Mouse (Mus musculus) neural tube, embryonic 15.5 days (tissue): ENCODE results near the gene Uap1l1. TPM values are rescaled to one million over a fixed set of nuclear protein-coding genes. Genes with fewer than 3 reads are reported as not detected.
"Not testable (repeated sequence)": the region's sequence is repeated elsewhere in the genome, so short reads cannot be mapped to it uniquely, and the experiment has no call there.

Experiments
- ATAC-seq: fragments of 200-750 bp; cut with Nextera tagmentation; 2 replicates; pipeline ENCODE4 v1.8.0; 2017; ENCODE audit warnings: mild to moderate bottlenecking, moderate TSS enrichment, moderate library complexity; ENCODE audit not compliant: low FRiP score
- H3K27ac ChIP-seq: fragments of 300-500 bp; sonication (generic); replicated peaks from 2 replicates; pipeline ENCODE4 v1.5.1; 2015; ENCODE audit warnings: mild to moderate bottlenecking, inconsistent platforms
- H3K27me3 ChIP-seq: fragments of 300-500 bp; sonication (generic); replicated peaks from 2 replicates; pipeline ENCODE4 v1.6.1; 2015; ENCODE audit warnings: inconsistent platforms
- H3K36me3 ChIP-seq: fragments of 300-500 bp; sonication (generic); 2 replicates; pipeline ENCODE4 v1.6.1; 2015; ENCODE audit warnings: inconsistent platforms
- H3K4me1 ChIP-seq: fragments of 300-500 bp; sonication (generic); 2 replicates; pipeline ENCODE4 v1.6.1; 2015; ENCODE audit warnings: inconsistent platforms
- H3K4me2 ChIP-seq: fragments of 300-500 bp; sonication (generic); 2 replicates; pipeline ENCODE4 v1.6.1; 2015; ENCODE audit warnings: inconsistent platforms, mild to moderate bottlenecking, moderate library complexity
- H3K4me3 ChIP-seq: fragments of 300-500 bp; sonication (generic); replicated peaks from 2 replicates; pipeline ENCODE4 v1.5.1; 2015; ENCODE audit warnings: mild to moderate bottlenecking, inconsistent platforms
- H3K9ac ChIP-seq: fragments of 300-500 bp; sonication (generic); replicated peaks from 2 replicates; pipeline ENCODE4 v1.6.1; 2015; ENCODE audit warnings: mild to moderate bottlenecking, inconsistent platforms
- H3K9me3 ChIP-seq: fragments of 300-500 bp; sonication (generic); replicated peaks from 2 replicates; pipeline ENCODE4 v1.6.1; 2016; ENCODE audit warnings: inconsistent platforms
- WGBS: fragments of 180-500 bp; shearing (Covaris S2); methylation state at CpG from one replicate; pipeline ENCODE4 v1.1.7; 2015; ENCODE audit warnings: mixed read lengths; 5-methylcytosine and 5-hydroxymethylcytosine counted together
- polyA plus RNA-seq: library from polyadenylated mRNA; unstranded; fragments of >200 nt; fragmentation: Nextera tagmentation; extraction: Ambion mirVana; gene quantifications from 2 replicates; pipeline ENCODE4 v1.2.1, GENCODE M21; 2015

Uap1l1 gene
- 8.5 and 14.0 TPM in 2 replicates for polyA plus RNA-seq

- Histone ChIP-seq H3K36me3 (no peaks in the 10 kb centered on the region), H3K27me3 (peaks cover 35% of the 10 kb centered on the region), H3K9me3 (no peaks in the 10 kb centered on the region), H3K27ac (peak within 1 kb of the TSS; percentile 46; the same call in 1 of the 2 replicates), H3K4me1 (peaks cover 14% of the 10 kb centered on the region), H3K4me3 (peak within 1 kb of the TSS; percentile 57), H3K4me2 (peak within 1 kb of the TSS; percentile 99), H3K9ac (peak within 1 kb of the TSS; percentile 64)
- ATAC-seq = peak; percentile 79
- 0% methylated on average over 53 of the region's 54 CpGs for whole genome bisulfite sequencing
These were observed at the start of gene Uap1l1 for GRCm38 (mm10) chr2:25365091-25365761. Uap1l1 (minus strand) TSS chr2:25365682.

GRCm38 (mm10) chr2:25413436-25413835 is 48.0 kb upstream of the Uap1l1 start:
- not testable (repeated sequence) for H3K9me3 ChIP-seq, ATAC-seq, H3K4me2 ChIP-seq, H3K4me1 ChIP-seq, H3K27me3 ChIP-seq, H3K9ac ChIP-seq, H3K4me3 ChIP-seq, H3K27ac ChIP-seq
- H3K36me3 ChIP-seq = peaks cover 25% of the 10 kb centered on the region

GRCm38 (mm10) chr2:25408908-25409307 is 43.4 kb upstream of the Uap1l1 start:
- Histone ChIP-seq H3K9me3 (no peaks in the 10 kb centered on the region), H3K36me3 (peaks cover 33% of the 10 kb centered on the region), H3K9ac (no peak overlapping the region), H3K27me3 (no peaks in the 10 kb centered on the region), H3K27ac (no peak overlapping the region), H3K4me1 (peaks cover 21% of the 10 kb centered on the region), H3K4me2 (no peak overlapping the region), H3K4me3 (no peak overlapping the region)
- no peak for ATAC-seq
- WGBS = 87% methylated on average over 10 of the region's 10 CpGs

- Histone ChIP-seq H3K27ac (0 out of 2 replicates have a peak overlapping the region, but pooled peaks have one; percentile 87), H3K9ac (peak overlapping the region; percentile 99), H3K9me3 (no peaks in the 10 kb centered on the region), H3K4me1 (peaks cover 42% of the 10 kb centered on the region), H3K4me2 (peak overlapping the region; percentile 74), H3K4me3 (peak overlapping the region; percentile 74), H3K27me3 (peaks cover 11% of the 10 kb centered on the region), H3K36me3 (peaks cover 16% of the 10 kb centered on the region)
- ATAC-seq = no peak
- WGBS = 84% methylated on average over 4 of the region's 4 CpGs
These were observed 38.5 kb upstream of the Uap1l1 start for GRCm38 (mm10) chr2:25403994-25404393.

- Histone ChIP-seq H3K4me2 (peak overlapping the region; percentile 74), H3K36me3 (peaks cover 8% of the 10 kb centered on the region), H3K27ac (peak overlapping the region; percentile 87), H3K4me3 (peak overlapping the region; percentile 74), H3K4me1 (peaks cover 42% of the 10 kb centered on the region), H3K27me3 (peaks cover 20% of the 10 kb centered on the region), H3K9me3 (no peaks in the 10 kb centered on the region), H3K9ac (peak overlapping the region; percentile 99)
- under 1% methylated on average over 52 of the region's 54 CpGs for WGBS
- peak; percentile 89 for ATAC-seq
These were observed 37.6 kb upstream of the Uap1l1 start for GRCm38 (mm10) chr2:25402972-25403601.

- WGBS = under 1% methylated on average over 13 of the region's 13 CpGs
- Histone ChIP-seq H3K27me3 (peaks cover 27% of the 10 kb centered on the region), H3K4me3 (peak overlapping the region; percentile 74), H3K9me3 (no peaks in the 10 kb centered on the region), H3K9ac (peak overlapping the region; percentile 99), H3K4me1 (peaks cover 42% of the 10 kb centered on the region), H3K36me3 (peaks cover 2% of the 10 kb centered on the region), H3K4me2 (peak overlapping the region; percentile 74), H3K27ac (peak overlapping the region; percentile 87)
- peak; percentile 62 for ATAC-seq
These were observed 37.0 kb upstream of the Uap1l1 start for GRCm38 (mm10) chr2:25402377-25402971.

- peaks cover 44% of the 10 kb centered on the region for H3K27me3 ChIP-seq
- H3K27ac ChIP-seq = no peak overlapping the region
- H3K4me3 ChIP-seq = peak overlapping the region; percentile 30
- 4% methylated on average over 17 of the region's 17 CpGs for WGBS
- peaks cover 45% of the 10 kb centered on the region for H3K4me1 ChIP-seq
- H3K36me3 ChIP-seq = no peaks in the 10 kb centered on the region; the same call in 1 of the 2 replicates
- H3K4me2 ChIP-seq = peak overlapping the region; percentile 63
- H3K9me3 ChIP-seq = no peaks in the 10 kb centered on the region
- no peak for ATAC-seq
- H3K9ac ChIP-seq = no peak overlapping the region
These were observed 35.3 kb upstream of the Uap1l1 start for GRCm38 (mm10) chr2:25400764-25401163.

GRCm38 (mm10) chr2:25400291-25400690 is 34.8 kb upstream of the Uap1l1 start:
- ATAC-seq = no peak
- H3K9me3 ChIP-seq = no peaks in the 10 kb centered on the region
- H3K4me3 ChIP-seq = peak overlapping the region; percentile 30
- H3K36me3 ChIP-seq = no peaks in the 10 kb centered on the region; the same call in 1 of the 2 replicates
- H3K4me2 ChIP-seq = peak overlapping the region; percentile 63
- H3K27ac ChIP-seq = no peak overlapping the region
- peaks cover 48% of the 10 kb centered on the region for H3K27me3 ChIP-seq
- no peak overlapping the region for H3K9ac ChIP-seq
- H3K4me1 ChIP-seq = peaks cover 43% of the 10 kb centered on the region
- 22% methylated on average over 16 of the region's 16 CpGs for WGBS

GRCm38 (mm10) chr2:25399051-25399450 is 33.6 kb upstream of the Uap1l1 start, which contains the start of gene Npdc1:
Npdc1 (plus strand) TSS chr2:25399351.
- WGBS = 66% methylated on average over 8 of the region's 8 CpGs
- Histone ChIP-seq H3K36me3 (no peaks in the 10 kb centered on the region), H3K4me1 (peaks cover 37% of the 10 kb centered on the region), H3K9me3 (no peaks in the 10 kb centered on the region), H3K4me2 (no peak within 1 kb of the TSS), H3K4me3 (no peak within 1 kb of the TSS), H3K27me3 (peaks cover 61% of the 10 kb centered on the region), H3K9ac (no peak within 1 kb of the TSS), H3K27ac (no peak within 1 kb of the TSS)
- ATAC-seq = no peak

GRCm38 (mm10) chr2:25398065-25398464 is 32.6 kb upstream of the Uap1l1 start:
- 92% methylated on average over 7 of the region's 7 CpGs for WGBS
- Histone ChIP-seq H3K9me3 (no peaks in the 10 kb centered on the region), H3K36me3 (no peaks in the 10 kb centered on the region), H3K4me2 (no peak overlapping the region), H3K27me3 (peaks cover 69% of the 10 kb centered on the region), H3K4me1 (peaks cover 33% of the 10 kb centered on the region), H3K4me3 (no peak overlapping the region), H3K9ac (no peak overlapping the region), H3K27ac (no peak overlapping the region)
- no peak for ATAC-seq

- Histone ChIP-seq H3K4me3 (no peak overlapping the region), H3K27me3 (peaks cover 69% of the 10 kb centered on the region), H3K27ac (no peak overlapping the region), H3K4me1 (peaks cover 25% of the 10 kb centered on the region), H3K4me2 (peak overlapping the region; percentile 67; the same call in 1 of the 2 replicates), H3K36me3 (no peaks in the 10 kb centered on the region), H3K9ac (no peak overlapping the region), H3K9me3 (no peaks in the 10 kb centered on the region)
- 82% methylated on average over 1 of the region's 1 CpGs for WGBS
- ATAC-seq = no peak
These were observed 31.5 kb upstream of the Uap1l1 start for GRCm38 (mm10) chr2:25397010-25397409.
